Mouse (Mus musculus) neural tube, embryonic 15.5 days (tissue): ENCODE data around the gene Fnip2. TPM values are rescaled to one million over a fixed set of nuclear protein-coding genes. Genes with fewer than 3 reads are reported as not detected.

Source experiments
- ATAC-seq: fragments of 200-750 bp; cut with Nextera tagmentation; 2 replicates; pipeline ENCODE4 v1.8.0; 2017; ENCODE audit warnings: mild to moderate bottlenecking, moderate TSS enrichment, moderate library complexity; ENCODE audit not compliant: low FRiP score
- H3K27ac ChIP-seq: fragments of 300-500 bp; sonication (generic); replicated peaks from 2 replicates; pipeline ENCODE4 v1.5.1; 2015; ENCODE audit warnings: mild to moderate bottlenecking, inconsistent platforms
- H3K27me3 ChIP-seq: fragments of 300-500 bp; sonication (generic); replicated peaks from 2 replicates; pipeline ENCODE4 v1.6.1; 2015; ENCODE audit warnings: inconsistent platforms
- H3K36me3 ChIP-seq: fragments of 300-500 bp; sonication (generic); 2 replicates; pipeline ENCODE4 v1.6.1; 2015; ENCODE audit warnings: inconsistent platforms
- H3K4me1 ChIP-seq: fragments of 300-500 bp; sonication (generic); 2 replicates; pipeline ENCODE4 v1.6.1; 2015; ENCODE audit warnings: inconsistent platforms
- H3K4me2 ChIP-seq: fragments of 300-500 bp; sonication (generic); 2 replicates; pipeline ENCODE4 v1.6.1; 2015; ENCODE audit warnings: inconsistent platforms, mild to moderate bottlenecking, moderate library complexity
- H3K4me3 ChIP-seq: fragments of 300-500 bp; sonication (generic); replicated peaks from 2 replicates; pipeline ENCODE4 v1.5.1; 2015; ENCODE audit warnings: mild to moderate bottlenecking, inconsistent platforms
- H3K9ac ChIP-seq: fragments of 300-500 bp; sonication (generic); replicated peaks from 2 replicates; pipeline ENCODE4 v1.6.1; 2015; ENCODE audit warnings: mild to moderate bottlenecking, inconsistent platforms
- H3K9me3 ChIP-seq: fragments of 300-500 bp; sonication (generic); replicated peaks from 2 replicates; pipeline ENCODE4 v1.6.1; 2016; ENCODE audit warnings: inconsistent platforms
- WGBS: fragments of 180-500 bp; shearing (Covaris S2); methylation state at CpG from one replicate; pipeline ENCODE4 v1.1.7; 2015; ENCODE audit warnings: mixed read lengths; 5-methylcytosine and 5-hydroxymethylcytosine counted together
- polyA plus RNA-seq: library from polyadenylated mRNA; unstranded; fragments of >200 nt; fragmentation: Nextera tagmentation; extraction: Ambion mirVana; gene quantifications from 2 replicates; pipeline ENCODE4 v1.2.1, GENCODE M21; 2015

The Fnip2 gene
- polyA plus RNA-seq, 1 experiment from 2014 or later, result 7.3 TPM

DNA sequence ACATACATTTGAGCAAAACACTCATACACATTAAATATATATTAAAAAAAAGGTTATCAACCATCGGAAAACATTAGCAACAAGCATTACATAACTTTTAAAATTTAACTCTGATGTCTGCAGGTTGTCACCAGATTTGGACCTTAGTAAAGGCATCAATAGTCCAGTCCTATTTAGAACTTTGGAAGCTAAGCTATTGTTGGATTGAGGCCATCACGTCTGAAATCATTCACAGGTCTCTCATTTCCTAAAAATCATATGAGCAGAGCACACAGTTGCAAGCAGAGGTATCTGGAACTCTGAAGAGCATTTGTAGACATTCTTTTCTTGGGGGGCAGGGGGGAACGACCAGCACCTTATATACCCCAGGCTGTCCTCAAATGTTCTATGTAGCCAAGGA is 28.5 kb downstream of the Fnip2 start:
- no peak overlapping the region for H3K4me2 ChIP-seq
- H3K9ac ChIP-seq, result no peak overlapping the region
- no peaks in the 10 kb centered on the region for H3K36me3 ChIP-seq
- no peak overlapping the region for H3K4me3 ChIP-seq
- H3K27ac ChIP-seq, result no peak overlapping the region
- no peaks in the 10 kb centered on the region for H3K4me1 ChIP-seq
- H3K9me3 ChIP-seq, result no peaks in the 10 kb centered on the region
- WGBS, result 94% methylated on average over 3 of the region's 3 CpGs
- ATAC-seq, result no peak
- no peaks in the 10 kb centered on the region for H3K27me3 ChIP-seq

DNA sequence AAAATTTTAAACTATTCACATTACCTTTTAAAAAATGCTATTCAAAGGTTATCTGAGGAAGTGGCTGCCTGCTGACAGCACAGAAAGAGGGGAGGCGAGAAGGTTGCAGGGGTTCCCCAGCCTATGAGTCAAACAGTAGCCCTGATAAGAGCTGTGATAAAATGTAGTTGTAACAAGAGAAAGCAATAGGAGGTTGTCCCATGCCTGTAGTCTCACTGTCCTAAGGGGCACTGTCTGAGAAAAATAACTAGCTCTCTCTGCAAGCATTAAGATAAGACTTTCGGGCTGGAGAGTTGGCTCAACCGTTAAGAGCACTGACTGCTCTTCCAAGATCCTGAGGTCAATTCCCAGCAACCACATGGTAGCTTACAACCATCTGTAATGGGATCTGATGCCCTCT is 29.3 kb downstream of the Fnip2 start:
- Histone ChIP-seq H3K9ac (no peak overlapping the region), H3K9me3 (no peaks in the 10 kb centered on the region), H3K4me1 (no peaks in the 10 kb centered on the region), H3K4me2 (no peak overlapping the region), H3K36me3 (no peaks in the 10 kb centered on the region), H3K4me3 (no peak overlapping the region), H3K27me3 (no peaks in the 10 kb centered on the region), H3K27ac (no peak overlapping the region)
- no peak for ATAC-seq
- WGBS, result 91% methylated on average over 3 of the region's 3 CpGs

DNA sequence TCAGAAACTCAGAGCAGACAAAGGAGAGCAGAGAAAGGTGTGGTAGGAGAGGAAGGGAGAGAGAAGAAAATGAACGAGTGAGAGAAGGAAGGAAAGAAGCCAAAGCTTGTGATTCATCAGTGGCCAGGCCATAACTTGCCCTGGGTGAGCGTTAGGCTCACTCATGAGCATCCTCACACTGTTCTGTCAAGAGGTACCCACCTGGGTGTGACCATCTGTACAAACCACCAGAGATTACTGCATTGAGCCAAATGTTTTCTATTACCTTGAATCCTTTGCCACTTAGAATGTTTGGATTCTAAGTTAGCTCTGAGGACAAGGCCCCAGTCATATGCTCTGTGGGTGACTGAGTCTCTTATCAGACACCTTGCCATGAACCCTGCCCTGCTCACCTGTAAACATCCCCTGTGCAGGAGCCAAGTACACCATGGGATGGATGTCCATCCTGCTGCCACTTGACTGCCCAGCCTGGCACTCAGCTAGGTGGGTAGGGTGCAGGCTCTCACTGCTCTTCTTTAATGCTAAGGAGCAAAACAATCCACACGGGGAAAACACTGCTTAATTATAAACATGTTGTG is 29.9 kb downstream of the Fnip2 start:
- no peak for ATAC-seq
- H3K4me1 ChIP-seq, result no peaks in the 10 kb centered on the region

DNA sequence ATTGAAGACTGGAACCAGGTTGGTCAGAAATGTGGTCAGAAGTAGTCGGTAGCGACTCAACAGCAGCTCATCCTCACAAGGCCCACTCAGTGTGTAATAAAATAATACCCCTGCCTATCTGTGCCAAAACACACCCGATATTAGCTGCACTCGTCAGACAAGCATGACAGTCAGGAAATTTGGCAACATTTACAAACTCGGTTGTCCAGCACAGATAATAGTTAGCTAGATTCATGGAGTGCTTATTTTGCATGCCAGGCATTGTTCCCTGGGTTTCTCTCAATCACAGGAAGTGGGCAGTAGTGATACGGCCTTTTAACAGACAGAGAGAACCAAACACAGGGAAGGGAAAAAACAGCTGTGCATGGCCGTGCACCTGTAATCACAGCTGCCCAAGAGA is 30.6 kb downstream of the Fnip2 start:
- no peak overlapping the region for H3K4me2 ChIP-seq
- 85% methylated on average over 7 of the region's 7 CpGs for WGBS
- no peak overlapping the region for H3K4me3 ChIP-seq
- H3K9me3 ChIP-seq, result no peaks in the 10 kb centered on the region
- H3K27ac ChIP-seq, result no peak overlapping the region
- ATAC-seq, result no peak
- no peaks in the 10 kb centered on the region for H3K36me3 ChIP-seq
- no peaks in the 10 kb centered on the region for H3K4me1 ChIP-seq
- H3K9ac ChIP-seq, result no peak overlapping the region
- no peaks in the 10 kb centered on the region for H3K27me3 ChIP-seq

More for the DNA sequence above, 29.9 kb downstream of the Fnip2 start:
- Histone ChIP-seq H3K27ac (no peak overlapping the region), H3K4me3 (no peak overlapping the region), H3K36me3 (no peaks in the 10 kb centered on the region), H3K9ac (no peak overlapping the region), H3K9me3 (no peaks in the 10 kb centered on the region), H3K27me3 (no peaks in the 10 kb centered on the region), H3K4me2 (no peak overlapping the region)
- WGBS, result 95% methylated on average over 3 of the region's 3 CpGs

DNA sequence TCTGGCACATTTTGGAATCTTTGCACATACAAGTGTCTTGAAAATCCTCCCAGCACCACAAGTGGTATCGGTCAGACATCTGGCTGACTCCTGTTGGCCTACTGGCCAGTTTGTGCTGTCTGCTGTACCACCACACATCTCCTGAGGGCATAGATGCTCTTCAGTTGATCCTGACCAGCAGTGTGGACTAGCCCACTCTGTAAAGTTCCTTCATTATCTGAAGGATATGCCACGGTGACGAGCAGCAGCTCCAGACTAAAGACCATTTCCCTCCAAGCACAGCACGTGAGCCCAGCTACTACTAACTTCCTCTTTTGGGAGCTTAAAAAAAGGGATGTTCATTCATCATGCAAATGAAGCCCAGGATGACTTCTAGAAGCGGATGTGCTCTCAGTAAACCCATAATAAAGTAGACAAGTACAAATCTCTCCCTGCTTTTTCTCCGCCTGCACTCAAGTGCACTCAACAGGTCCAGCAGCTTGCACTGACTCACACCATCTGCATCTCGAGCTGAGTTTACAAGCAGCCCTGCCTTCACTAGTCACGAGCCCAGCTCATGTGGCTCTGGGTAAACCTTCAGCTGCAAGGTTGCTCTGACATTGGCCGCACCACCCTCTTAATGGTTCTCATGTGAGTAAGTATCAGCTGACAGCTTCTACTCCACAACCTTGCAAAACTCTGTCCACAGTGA is 35.9 kb downstream of the Fnip2 start:
- Histone ChIP-seq H3K9ac (no peak overlapping the region), H3K4me1 (peaks cover 3% of the 10 kb centered on the region; the same call in 1 of the 2 replicates), H3K4me2 (no peak overlapping the region), H3K9me3 (no peaks in the 10 kb centered on the region), H3K36me3 (no peaks in the 10 kb centered on the region), H3K27ac (no peak overlapping the region), H3K4me3 (no peak overlapping the region), H3K27me3 (no peaks in the 10 kb centered on the region)
- 74% methylated on average over 9 of the region's 9 CpGs for WGBS
- no peak for ATAC-seq

DNA sequence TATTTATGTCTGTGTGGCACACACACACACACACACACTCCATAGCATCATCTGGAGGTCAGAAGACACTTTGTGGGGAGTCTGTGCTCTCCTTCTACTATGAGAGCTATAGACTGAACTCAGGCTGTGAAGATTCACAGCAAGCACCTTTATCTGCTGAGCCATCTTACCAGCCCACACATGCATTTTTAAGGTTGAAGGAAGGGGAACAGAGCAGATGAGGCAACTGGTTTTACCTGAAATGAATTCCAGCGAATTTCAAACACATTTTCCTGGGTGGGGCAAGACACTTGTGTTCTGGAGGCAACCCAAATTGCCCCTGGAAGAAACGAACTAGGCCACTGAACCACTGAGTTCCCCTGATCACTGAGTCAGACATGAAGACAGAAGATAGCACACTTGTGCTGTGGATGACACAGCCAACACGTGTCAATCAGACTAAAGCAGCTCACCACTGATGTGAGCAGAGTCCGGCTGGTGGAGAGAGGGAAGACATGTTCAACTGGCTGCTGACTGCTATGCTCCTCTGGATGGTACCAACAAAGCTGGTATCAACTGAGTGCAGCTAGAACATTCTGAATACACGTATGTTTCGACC is 38.0 kb downstream of the Fnip2 start:
- H3K27ac ChIP-seq, result no peak overlapping the region
- no peak overlapping the region for H3K9ac ChIP-seq
- H3K4me2 ChIP-seq, result no peak overlapping the region
- no peak overlapping the region for H3K4me3 ChIP-seq
- H3K4me1 ChIP-seq, result peaks cover 3% of the 10 kb centered on the region; the same call in 1 of the 2 replicates
- WGBS, result 89% methylated on average over 6 of the region's 6 CpGs
- no peak for ATAC-seq
- H3K9me3 ChIP-seq, result no peaks in the 10 kb centered on the region
- H3K27me3 ChIP-seq, result no peaks in the 10 kb centered on the region
- no peaks in the 10 kb centered on the region for H3K36me3 ChIP-seq

DNA sequence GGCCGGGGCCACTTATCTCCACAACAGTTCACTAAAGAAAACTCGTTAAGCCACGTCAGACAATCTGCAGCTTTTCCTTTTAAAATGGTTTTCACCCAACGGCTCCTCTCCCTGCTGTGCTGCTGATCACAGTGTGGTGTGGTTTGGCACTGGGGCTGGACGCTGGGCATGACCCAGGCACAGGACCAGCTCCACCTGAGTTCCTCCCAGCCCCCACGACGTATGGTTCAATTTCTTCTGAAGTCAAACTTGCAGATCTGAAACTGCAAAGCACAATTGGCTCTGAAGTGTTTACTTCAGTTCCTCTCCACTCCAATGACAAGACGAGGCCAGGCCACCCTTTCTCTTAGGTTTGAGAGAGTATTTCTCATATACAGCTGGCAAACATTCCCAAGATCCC is 39.1 kb downstream of the Fnip2 start:
- Histone ChIP-seq H3K4me3 (no peak overlapping the region), H3K4me1 (peaks cover 3% of the 10 kb centered on the region; the same call in 1 of the 2 replicates), H3K4me2 (no peak overlapping the region), H3K9me3 (no peaks in the 10 kb centered on the region), H3K9ac (no peak overlapping the region), H3K27ac (no peak overlapping the region), H3K27me3 (no peaks in the 10 kb centered on the region), H3K36me3 (no peaks in the 10 kb centered on the region)
- ATAC-seq, result no peak
- WGBS, result 62% methylated on average over 8 of the region's 8 CpGs

DNA sequence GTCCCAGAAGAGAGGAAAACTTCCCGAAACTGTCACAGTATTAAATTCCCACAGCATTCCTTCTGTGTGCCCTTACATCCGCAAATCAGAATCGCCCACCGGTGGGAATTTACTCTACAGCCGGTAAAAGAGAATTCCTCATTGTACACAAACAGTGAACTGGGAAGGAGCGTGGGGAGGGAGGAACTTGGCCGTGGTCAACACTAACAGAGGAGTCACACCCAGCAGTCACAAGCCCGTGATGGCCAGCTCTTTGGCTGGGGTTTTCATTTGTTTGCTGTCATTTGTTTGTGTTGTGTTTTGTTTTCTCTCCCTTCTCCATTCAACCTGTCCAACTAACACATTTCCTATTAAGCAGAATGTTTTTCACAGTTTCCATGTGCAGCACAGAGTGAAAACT is 39.7 kb downstream of the Fnip2 start:
- Histone ChIP-seq H3K4me3 (no peak overlapping the region), H3K9me3 (no peaks in the 10 kb centered on the region), H3K36me3 (no peaks in the 10 kb centered on the region), H3K4me2 (no peak overlapping the region), H3K4me1 (peaks cover 3% of the 10 kb centered on the region; the same call in 1 of the 2 replicates), H3K27ac (no peak overlapping the region), H3K27me3 (no peaks in the 10 kb centered on the region), H3K9ac (no peak overlapping the region)
- WGBS, result 77% methylated on average over 8 of the region's 8 CpGs
- no peak for ATAC-seq

DNA sequence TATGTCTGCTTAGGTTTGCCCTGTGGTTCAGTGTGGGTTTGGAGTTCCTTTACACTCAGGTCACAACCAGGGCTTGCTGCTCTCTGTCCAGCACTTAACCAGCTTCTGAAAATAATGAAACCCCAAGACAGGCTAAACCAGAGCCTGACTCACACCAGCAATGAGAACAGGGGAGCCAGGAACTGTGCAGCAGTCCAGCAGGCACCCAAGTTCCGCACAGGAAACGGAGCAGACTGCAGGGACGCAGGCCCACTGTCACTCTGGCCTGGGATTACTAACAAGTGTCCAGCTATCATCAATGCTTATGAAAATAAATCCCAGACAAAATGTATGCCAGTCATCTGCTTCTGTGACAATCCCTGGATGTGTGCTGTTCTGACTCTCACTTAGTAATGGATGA is 40.1 kb downstream of the Fnip2 start:
- no peak for ATAC-seq
- Histone ChIP-seq H3K27ac (no peak overlapping the region), H3K36me3 (no peaks in the 10 kb centered on the region), H3K4me2 (no peak overlapping the region), H3K9me3 (no peaks in the 10 kb centered on the region), H3K4me3 (no peak overlapping the region), H3K4me1 (peaks cover 3% of the 10 kb centered on the region; the same call in 1 of the 2 replicates), H3K9ac (no peak overlapping the region), H3K27me3 (no peaks in the 10 kb centered on the region)
- WGBS, result 82% methylated on average over 3 of the region's 3 CpGs

DNA sequence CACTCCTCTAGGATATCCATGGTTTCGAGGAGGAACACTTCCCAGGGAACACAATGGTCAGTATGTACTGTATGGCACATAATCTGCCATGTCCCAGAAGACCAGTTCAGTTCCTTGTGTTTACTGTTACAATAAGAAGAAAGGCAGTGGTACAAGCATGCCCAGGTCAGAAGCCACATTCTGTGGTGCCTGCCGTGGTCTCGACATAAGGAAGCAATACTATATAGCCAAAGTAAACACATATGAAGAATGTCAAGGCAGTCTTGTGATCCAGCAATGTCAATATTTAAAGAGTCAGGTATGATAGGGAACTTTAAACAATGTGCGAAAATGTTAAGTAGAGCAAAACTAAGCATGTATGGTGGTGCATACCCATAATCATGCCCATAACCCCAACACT is 44.2 kb downstream of the Fnip2 start:
- Histone ChIP-seq H3K9ac (no peak overlapping the region), H3K4me1 (peaks cover 14% of the 10 kb centered on the region), H3K27me3 (no peaks in the 10 kb centered on the region), H3K4me2 (no peak overlapping the region), H3K9me3 (no peaks in the 10 kb centered on the region), H3K4me3 (no peak overlapping the region), H3K36me3 (no peaks in the 10 kb centered on the region), H3K27ac (no peak overlapping the region)
- WGBS, result 92% methylated on average over 4 of the region's 4 CpGs
- no peak for ATAC-seq

DNA sequence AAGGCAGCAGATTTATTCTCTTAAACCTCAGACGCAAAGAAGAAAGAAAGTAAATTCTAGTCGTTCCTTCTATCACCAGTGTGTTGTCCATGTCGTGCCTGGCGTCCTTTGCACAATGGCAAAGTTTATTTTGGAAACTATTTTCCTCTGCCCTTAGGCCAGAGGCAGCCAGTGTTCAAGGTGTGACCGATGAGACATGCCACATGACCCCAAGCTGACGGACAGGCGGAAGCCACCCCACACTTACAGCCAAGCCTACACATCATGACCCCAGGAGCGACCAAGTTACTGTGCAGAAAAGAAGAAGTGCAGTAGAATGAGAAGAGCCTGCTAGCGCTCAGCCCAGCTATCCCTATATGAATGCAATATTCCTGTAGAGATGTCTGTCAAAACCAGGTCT is 47.7 kb downstream of the Fnip2 start:
- WGBS, result 74% methylated on average over 9 of the region's 9 CpGs
- ATAC-seq, result no peak
- H3K4me3 ChIP-seq, result no peak overlapping the region
- no peaks in the 10 kb centered on the region for H3K27me3 ChIP-seq
- no peak overlapping the region for H3K9ac ChIP-seq
- no peak overlapping the region for H3K27ac ChIP-seq
- H3K4me1 ChIP-seq, result peaks cover 21% of the 10 kb centered on the region
- no peak overlapping the region for H3K4me2 ChIP-seq
- no peaks in the 10 kb centered on the region for H3K9me3 ChIP-seq
- no peaks in the 10 kb centered on the region for H3K36me3 ChIP-seq
